Mouse (Mus musculus) adrenal gland, postnatal 10 days (tissue): Measurements from ENCODE around the gene Fam49a. TPM values are rescaled to one million over a fixed set of nuclear protein-coding genes. Genes with fewer than 3 reads are reported as not detected.
A peak's percentile ranks its signal among the peaks of the same experiment; 100 is the strongest.

Experiments used
- DNase-seq: peaks from one replicate; pipeline ENCODE4 v3.0.0; 2021; ENCODE audit warnings: mixed read lengths
- total RNA-seq, 2 experiments: library from RNA; stranded (reverse); gene quantifications; 2 replicates each; pipeline ENCODE4 v1.2.3; 2021

The Fam49a gene
- total RNA-seq, 2 experiments from 2014 or later = 18.5 to 19.9 TPM

DNA sequence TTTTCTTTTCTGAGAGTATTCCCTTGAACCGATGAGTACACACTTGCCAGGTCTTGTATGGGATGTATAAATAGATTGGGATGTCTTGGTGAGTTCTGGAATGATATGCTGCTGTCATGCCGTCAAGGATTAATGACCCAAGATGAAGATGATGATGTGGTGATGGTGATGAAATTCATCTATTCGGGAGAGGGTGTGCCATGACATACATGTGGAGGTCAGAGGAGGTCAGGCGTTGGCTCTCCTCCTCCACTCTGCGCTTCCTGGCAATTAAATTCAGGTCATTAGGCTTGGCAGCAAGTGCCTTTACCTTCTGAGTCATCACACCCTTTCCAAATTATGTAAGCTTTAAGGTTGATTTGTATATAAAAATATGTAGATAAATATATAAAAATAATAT, 95.0 kb downstream of the Fam49a start:
- DNase-seq = no peak

DNA sequence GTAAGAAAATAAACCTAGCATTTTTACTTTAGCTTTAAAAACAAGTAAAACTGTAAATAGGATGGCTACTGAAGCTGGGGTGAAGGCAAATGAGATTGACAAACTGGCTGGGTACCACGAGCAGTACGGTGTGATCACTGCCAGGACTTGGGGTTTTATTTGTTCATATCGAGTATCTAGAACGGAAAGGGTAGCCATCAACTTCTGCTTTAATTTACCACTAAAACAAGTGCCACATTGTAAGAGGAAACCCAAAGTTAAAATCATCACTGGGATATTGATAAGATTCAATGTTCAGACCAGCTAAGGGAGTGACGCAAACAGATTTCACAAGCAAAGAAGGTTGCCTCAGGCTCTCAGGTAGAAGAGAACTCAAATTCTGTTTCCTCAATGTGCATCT, 98.0 kb downstream of the Fam49a start:
- no peak for DNase-seq

DNA sequence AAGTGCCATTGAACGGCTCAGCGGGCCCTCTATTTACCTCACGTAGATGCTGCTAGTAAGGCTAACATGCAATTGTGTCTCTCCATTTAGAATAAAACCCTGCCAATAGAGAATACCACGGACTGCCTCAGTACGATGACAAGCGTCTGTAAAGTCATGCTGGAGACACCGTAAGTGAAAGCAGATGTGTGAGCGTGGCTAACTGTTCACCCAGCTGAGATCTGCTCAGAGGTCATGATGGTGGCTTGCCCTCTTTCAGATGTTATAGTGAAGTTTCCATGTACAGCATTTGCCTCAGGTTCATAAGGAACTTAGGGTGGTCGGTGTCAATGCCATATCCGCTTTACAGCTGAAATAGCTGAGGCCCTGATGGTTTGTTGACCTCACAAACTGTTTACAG, 100.4 kb downstream of the Fam49a start:
- no peak for DNase-seq

DNA sequence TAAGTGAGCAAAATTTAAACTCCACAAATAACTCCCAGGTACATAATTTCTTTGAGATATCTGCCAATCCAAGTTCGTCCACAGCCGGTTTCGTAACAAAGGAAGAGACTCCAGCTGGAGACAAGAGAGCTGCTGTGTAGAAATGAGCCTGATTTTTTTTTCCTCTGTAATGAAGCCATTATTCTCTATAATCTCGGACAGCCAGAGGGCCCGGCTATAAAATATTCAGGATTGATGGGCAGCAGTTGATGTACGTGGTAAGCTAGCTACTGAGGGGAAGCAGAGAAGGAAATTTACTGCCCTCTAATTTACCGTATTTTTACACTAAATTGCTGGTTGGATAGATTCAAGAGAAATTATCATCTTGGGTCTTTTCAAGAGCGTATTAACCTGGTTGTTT, 102.3 kb downstream of the Fam49a start:
- DNase-seq = no peak

DNA sequence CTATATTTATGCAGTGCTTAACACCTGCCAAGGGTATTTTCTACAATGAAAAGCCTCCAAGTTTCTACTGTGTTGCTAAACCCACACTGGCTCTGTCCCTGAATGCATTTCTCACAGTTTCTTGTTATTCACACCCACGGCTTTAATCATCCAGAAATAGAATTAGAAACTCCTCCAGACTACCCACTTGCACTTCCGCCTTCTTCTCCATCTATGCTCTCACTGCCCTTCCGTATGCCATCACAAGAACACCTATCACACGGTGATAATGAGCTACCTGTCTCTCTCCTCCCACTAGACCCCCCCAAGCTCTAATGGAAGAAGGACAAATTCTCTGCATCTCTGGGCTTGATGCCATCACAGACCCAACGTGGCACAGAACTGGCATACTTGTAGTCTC, 105.5 kb downstream of the Fam49a start:
- no peak for DNase-seq

DNA sequence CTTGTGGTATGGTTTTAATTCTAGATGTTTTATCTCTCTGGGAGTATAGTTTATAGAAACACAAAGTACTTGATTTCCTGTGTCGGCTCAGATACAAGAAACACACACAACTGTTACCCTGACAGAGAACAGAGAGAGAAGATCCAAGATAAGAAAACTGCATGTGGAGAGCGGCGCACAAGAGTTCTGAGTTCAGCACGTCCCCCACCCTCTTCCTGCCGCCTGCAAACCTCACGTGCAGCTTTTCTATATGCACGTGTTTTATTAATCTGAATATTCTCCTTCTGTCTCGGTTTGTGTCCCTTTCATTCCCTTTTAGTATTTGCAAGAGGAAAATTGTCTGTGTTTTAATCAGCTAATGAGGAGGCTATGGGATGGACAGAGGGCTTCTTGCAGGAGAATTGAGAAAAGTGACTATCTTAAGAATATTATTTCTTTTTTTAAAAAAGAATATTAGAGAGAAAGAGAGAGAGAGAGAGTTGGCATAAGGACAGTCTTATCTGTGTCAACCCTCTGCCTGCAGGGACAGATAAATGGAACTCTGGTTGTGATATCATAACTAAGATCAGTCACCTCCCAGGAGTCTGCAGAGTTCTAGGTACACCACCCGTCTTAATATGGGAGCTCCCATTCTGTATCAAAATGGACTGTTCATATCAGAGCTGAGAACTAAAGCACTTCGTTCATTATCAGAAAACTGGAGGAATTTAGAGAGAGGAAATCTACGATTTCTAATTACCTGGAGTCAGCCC, 111.3 kb downstream of the Fam49a start:
- DNase-seq = no peak

DNA sequence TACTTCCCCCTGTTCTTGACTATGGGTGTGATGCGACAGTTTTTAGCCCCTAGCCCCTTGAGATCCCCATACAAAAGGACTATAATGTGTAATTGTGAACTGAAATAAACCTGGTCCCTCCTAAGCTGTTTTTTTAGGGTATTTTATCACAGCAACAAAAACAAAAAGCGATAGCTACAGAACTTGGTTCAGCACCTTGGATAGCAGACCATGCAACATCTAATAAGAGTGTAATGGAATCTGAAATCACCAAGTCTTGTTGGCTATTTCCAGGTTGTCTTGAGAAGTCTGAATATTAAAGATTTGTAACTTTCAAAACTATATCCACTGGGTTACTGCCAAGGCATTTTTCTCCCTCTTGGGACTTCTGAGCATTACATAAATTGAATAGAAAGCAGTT, 117.1 kb downstream of the Fam49a start:
- DNase-seq = no peak

DNA sequence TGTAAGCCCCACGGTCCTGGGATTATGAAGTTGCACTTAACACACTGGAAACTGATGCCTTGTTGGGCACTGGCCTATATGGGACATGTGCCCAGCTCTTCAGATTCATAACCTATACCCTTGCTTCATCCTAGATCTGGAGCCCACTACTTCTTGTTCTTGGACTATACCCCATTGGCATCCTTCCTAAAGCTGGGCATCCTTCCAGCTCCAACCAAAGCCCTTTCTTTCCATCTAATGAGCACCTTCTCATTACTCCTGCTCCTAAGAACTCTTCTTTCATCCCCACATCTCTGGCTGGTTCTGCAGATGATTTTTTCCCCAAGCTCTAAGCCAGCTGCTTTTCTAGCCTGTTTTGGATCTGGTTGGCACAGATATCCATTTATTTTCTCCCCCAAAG, 127.3 kb downstream of the Fam49a start:
- no peak for DNase-seq

DNA sequence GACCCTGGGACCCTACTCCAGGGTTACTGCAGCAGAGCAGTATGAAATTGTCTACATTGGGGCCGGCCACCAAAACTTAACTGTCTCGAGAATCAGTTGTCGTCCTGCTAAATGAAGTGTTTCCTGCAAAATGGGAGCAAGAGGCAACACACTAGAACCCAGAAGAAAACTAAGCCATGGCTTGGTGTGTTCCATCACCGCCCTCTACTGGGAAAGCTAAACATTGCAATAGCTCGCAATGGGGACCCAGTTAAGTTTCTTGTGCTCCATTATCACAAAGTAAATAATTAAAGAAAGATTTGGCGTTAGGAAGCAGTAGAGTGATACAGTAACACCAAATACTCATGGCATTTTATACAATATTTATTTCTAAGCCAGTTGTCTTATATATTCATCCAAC, 134.3 kb downstream of the Fam49a start:
- DNase-seq = peak; percentile 72

DNA sequence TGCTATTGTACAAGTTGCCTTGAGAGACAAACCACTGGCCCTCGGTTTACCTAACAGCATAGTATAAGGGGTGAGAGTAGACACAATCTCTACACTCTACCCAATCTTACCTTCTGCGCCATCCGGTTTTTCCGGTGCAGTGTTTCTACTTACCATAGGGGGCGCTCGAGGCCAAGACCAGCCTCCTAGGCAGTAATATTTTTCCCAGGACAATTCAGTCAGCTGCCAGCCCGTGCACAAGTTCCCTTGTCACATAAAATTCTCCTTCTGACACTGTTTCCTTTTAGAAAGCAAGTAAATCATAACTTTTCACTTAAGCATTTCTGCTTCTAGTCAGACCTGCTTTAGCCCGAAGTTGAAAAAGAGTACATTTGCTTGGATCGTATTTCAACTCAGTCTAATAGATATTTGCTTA, 139.1 kb downstream of the Fam49a start:
- peak; percentile 76 for DNase-seq

DNA sequence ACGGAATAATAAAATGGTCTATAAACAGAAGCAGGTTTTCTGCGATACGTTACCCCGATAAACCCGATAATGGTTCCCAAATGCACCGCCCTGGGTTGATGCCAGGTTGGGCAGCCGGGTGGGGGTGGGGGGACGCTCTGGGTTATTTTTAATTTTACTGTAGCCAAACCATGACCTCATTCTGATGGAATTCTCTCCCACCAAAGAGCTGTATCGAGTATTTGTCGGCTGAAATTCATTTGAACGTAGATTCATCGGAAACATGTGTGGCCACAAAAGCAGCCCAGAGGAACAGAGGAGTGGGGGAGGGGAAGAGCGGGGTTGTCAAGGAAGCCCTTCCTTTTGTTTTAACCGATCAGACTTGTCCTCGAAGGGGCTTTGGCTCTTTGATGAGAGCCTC, 139.6 kb downstream of the Fam49a start:
- DNase-seq = peak; percentile 12

DNA sequence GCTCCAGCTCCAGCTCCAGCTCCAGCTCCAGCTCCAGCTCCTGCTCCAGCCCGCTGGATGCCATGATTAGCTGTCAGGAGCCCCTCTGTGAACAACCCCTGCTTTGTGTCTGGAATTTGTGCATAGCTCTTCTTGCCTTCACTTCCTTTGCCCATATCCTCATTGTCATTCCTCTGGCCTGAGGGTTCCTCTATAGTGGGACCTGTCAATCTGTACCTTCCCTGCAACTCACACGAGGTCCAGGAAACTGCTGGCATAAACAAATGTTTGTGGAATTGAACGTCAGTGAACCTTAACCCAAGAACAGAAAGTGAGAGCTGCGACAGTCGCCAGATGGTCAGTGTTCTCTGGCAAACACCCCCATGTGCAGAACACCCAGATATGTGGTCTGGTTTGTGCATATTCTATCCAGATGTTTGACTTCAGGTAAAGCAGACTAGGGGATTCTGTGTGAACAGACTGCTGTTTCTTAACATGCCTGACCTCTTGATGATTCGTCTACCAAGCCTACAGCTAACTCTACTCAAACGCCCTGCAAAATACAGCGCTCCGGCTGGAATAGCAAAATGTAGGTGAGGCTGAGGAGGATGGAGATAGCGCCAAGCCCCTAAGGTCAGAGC, 143.7 kb downstream of the Fam49a start:
- no peak for DNase-seq

DNA sequence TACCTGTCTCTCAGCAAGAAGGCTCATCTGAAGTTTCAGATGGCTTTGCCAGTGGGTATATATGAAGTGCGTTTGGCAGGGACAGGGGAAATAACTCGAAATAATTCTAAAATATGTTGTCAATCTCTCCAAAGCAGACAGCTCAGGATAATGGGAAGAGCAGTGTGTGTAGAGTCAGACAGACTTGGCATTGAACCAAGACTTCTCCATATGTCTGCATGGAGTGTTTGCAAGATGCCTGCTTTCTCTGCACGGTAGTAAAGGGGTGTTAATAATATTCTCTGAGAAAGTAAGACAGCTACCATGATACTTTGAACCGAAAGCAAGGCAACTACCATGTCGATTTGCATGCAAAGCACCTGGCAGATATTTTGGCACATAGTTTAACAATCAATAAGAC, 147.1 kb downstream of the Fam49a start:
- DNase-seq = no peak

DNA sequence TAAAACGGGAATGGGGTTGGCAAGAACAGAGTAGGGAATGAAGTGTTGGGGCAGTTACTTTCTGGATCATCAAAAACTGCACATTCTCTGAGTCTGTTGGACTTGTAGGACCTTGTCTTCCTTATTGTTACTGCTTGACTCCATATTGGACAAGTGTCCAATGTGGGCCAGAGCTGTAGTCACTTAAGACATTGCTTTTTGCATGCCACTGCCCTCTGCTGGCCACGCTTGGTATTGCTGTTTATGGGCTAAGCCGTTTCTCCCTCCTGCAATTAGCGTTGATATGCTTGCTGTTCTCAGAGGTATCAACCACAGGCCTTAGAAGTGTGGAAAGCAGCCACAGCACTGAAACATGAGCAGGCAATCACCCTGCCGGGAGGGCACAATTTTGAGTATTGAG, 150.7 kb downstream of the Fam49a start:
- peak; percentile 91 for DNase-seq

DNA sequence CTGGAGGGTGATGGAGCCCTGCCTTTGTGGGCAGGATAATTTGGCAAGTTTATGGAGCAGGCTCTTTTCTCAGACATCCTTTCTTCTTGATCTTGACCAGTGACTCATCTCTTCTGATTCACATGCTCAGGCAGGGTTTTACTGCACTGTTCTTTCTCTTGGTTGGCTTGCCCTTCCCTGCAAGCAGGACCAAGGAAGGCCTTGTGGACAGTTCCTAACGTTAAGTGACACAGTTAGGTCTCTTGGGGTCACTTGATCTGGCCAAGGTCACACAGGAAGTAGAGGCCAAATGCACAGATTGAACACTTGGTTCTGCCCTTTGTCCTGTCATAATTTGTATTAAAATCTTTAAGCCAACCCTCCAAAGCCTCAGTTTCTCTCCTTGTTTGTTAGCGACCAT, 158.5 kb downstream of the Fam49a start:
- no peak for DNase-seq

DNA sequence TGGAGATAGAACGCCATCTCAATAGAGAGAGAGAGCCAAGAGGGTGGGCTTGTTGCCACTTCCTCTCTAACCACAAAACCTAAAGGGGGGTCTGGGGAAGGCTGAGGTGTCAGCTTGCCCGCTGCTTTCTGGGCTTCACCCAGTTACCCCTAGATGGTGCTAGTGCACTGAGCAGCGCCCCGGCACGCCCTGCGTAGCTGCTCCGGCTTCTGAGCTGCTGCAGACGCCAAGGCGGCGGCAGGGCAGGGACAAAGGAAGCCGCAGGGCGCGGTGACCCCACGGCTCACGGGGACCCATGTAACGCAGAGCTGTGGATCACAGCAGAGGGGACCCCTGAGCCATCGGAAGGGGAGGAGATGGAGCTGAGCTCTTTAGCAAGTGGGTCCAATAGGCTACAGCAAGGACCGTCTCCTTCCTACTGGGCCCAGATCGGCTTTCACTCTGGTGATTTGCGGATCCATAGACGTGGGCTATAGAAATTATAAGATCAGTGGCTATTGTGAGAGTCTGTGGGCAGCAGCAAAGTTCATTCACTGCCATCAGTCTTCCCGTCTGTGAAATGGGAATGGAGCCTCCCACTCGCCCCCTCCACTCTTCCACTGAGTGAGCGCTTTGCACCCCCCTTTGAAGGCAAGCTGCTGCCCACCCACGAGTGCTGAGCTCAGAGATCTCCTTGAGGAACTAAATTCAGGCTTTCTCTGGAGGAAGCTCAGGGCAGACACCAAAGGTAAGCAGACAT, 159.1 kb downstream of the Fam49a start:
- peak; percentile 89 for DNase-seq

DNA sequence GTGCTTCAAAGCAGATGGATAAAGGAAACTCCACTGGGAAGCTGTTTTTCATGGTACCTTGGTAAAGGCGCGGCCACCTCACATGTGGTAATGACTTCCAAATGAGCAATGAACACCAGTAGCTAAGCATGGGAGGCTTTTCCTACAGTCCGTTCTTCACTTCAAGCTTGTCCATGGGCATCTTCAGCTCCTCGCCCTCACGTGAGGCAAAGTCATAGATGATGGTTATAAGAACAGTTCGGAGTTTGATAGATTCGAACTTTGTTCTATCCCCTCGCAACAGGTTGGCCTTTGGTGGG, 159.6 kb downstream of the Fam49a start:
- no peak for DNase-seq

DNA sequence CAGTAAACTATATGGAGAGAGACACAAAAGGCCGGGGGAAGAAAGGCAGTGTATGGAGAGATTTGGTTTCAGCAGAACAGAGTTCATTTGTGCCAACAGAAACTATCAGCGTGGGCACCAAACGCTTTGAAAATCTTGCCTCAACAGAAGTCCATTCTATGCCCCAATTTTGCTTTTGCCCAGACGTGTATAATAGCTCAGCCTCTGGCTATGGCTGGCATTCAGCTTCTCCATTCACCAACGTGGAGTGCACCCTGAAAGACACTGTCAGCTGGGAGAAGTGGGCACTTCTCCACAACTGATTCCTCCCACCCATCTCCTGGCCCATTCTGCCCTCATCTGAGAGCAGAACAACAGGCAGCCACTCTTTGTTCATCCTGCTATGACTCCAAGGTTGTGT, 163.2 kb downstream of the Fam49a start:
- DNase-seq = no peak

DNA sequence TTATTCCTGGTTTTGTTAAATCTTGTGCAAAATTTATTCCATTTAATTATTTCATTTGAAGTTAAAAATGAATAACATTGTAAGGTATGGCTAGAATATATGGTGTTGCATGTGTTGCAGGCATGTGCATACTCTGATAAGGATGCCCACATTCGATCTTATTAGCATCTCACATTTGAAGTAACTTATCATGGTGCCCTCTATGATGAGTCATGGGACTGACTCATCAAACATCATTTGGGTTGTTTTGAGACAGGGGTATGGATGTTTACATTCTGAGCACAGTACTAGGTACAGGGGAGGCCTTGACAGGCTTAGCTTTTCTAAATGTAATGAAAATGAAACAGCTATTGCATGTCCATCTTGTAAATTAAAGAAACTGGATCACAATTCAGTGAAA, 165.3 kb downstream of the Fam49a start:
- no peak for DNase-seq

DNA sequence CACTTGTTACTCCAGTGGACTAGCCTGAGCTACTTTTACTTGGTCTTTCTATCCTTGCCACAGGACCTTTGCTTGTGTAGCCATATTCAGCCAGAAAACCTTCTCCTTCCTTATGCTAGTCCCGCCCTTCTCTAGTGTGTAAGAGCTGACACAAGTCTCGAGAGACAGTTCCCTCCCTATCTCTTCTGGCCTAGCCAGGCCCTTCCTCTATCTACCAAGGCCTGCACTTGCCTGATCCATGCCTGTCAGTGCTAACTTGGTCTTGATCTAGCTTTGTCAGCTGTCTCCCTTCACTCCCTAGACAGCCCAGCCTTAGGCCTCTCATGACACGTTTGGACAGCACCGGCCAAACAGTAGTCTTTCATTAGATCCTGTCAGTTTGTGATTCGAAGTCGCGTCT, 166.9 kb downstream of the Fam49a start:
- no peak for DNase-seq
